Mouse (Mus musculus) lung, adult 18-20 months (tissue): ENCODE results near the gene Tent5a.

Experiments used
- DNase-seq, 2 experiments: peaks; one replicate each; pipeline ENCODE4 v3.0.0; 2022; ENCODE audit warnings: mixed read lengths in 2 of 2

Tent5a gene

GRCm38 (mm10) chr9:85312473-85312872 lies 14.7 kb downstream of the Tent5a start, which contains the start of gene Gm11114:
Gene Gm11114 (plus strand): TSS chr9:85312773.
- no peak for DNase-seq

- no peak for DNase-seq
These were observed 23.8 kb downstream of the Tent5a start for GRCm38 (mm10) chr9:85303378-85303777.

GRCm38 (mm10) chr9:85302849-85303248 lies 24.3 kb downstream of the Tent5a start:
- no peak for DNase-seq

- DNase-seq = no peak
These were observed 53.0 kb downstream of the Tent5a start for GRCm38 (mm10) chr9:85274114-85274513.
